9 mouse cellular contexts compared by ENCODE assay signal in genomic region chr17:80887749-80888119, GRCm38 (mm10). TPM values are rescaled to one million over a fixed set of nuclear protein-coding genes. Genes with fewer than 3 reads are reported as not detected.
DNase-seq lines count a peak whose midpoint lies in the region; ATAC-seq and TF ChIP-seq lines count a peak whose summit lies in the region.
"Had no signal": no experiment of that assay in that cellular context is flagged by ENCODE, and none has a peak within 500 bp of the region (broad histone marks: within the 10 kb centered on the region; RNA-seq: fewer than 3 reads in every experiment).

No protein-coding gene starts in this region.

- no peak overlapping the region for H3K9ac ChIP-seq in heart, postnatal 0 days (replicated peaks; ENCODE audit: low read depth, low read length)
- H3K9ac ChIP-seq in midbrain, embryonic 11.5 days (ENCODE audit: low read length): peak overlapping the region; percentile 24

- no peak for TF ChIP-seq EP300 in heart, postnatal 0 days (IDR thresholded peaks at IDR 0.05; ENCODE audit: low read depth)

- H3K4me3 ChIP-seq in forebrain, embryonic 10.5 days: peak overlapping the region; percentile 28
- H3K4me3 ChIP-seq in heart, postnatal 0 days (ENCODE audit: low read depth, low read length): no peak overlapping the region; the same call in 1 of the 2 replicates
- no peak overlapping the region for H3K4me3 ChIP-seq in midbrain, embryonic 11.5 days (ENCODE audit: low read depth, low read length)

- TF ChIP-seq CTCF in heart, postnatal 0 days (IDR thresholded peaks at IDR 0.05; ENCODE audit: low read depth): no peak

- H3K4me1 ChIP-seq in forebrain, embryonic 10.5 days: peaks cover 29% of the 10 kb centered on the region
- H3K4me1 ChIP-seq in heart, postnatal 0 days (ENCODE audit: control insufficient read depth, insufficient read depth): peaks cover 25% of the 10 kb centered on the region
- H3K4me1 ChIP-seq in midbrain, embryonic 11.5 days (ENCODE audit: control insufficient read depth, insufficient read depth, low read length): peaks cover 14% of the 10 kb centered on the region; the same call in 1 of the 2 replicates

- ATAC-seq in heart, postnatal 0 days (ENCODE audit: insufficient read depth, low read depth): peak; percentile 36; the same call in 1 of the 2 replicates
- ATAC-seq in midbrain, embryonic 11.5 days (ENCODE audit: low FRiP score): peak; percentile 60
- ATAC-seq in frontal cortex, adult (ENCODE audit: low TSS enrichment): no peak

- H3K36me3 ChIP-seq in forebrain, embryonic 10.5 days (replicated peaks): no peaks in the 10 kb centered on the region
- no peaks in the 10 kb centered on the region for H3K36me3 ChIP-seq in heart, postnatal 0 days (replicated peaks; ENCODE audit: control insufficient read depth, insufficient read depth, low read length)
- H3K36me3 ChIP-seq in midbrain, embryonic 11.5 days (ENCODE audit: control insufficient read depth, insufficient read depth, low read length): no peaks in the 10 kb centered on the region

- DNase-seq in embryo, embryonic 11 days: peak; percentile 39
- no peak for DNase-seq in forebrain, embryonic 10.5 days (ENCODE audit: extremely low spot score, low spot score)
- no peak for DNase-seq in heart, postnatal 0 days (ENCODE audit: low spot score)
- peak; percentile 88 for DNase-seq in midbrain, embryonic 11.5 days (ENCODE audit: low spot score, missing footprints)
- DNase-seq in layer of hippocampus, adult 11-12 months (ENCODE audit: low spot score): no peak
- DNase-seq in cerebellum, adult 9-10 months: no peak
- DNase-seq: kidney, adult 8-10 months had no signal

- H3K4me2 ChIP-seq in heart, postnatal 0 days (ENCODE audit: low read depth, low read length): peak overlapping the region; percentile 27
- peak overlapping the region; percentile 23 for H3K4me2 ChIP-seq in midbrain, embryonic 11.5 days

- no peaks in the 10 kb centered on the region for H3K27me3 ChIP-seq in forebrain, embryonic 10.5 days (ENCODE audit: poor library complexity, severe bottlenecking)
- H3K27me3 ChIP-seq in heart, postnatal 0 days (ENCODE audit: control insufficient read depth, insufficient read depth, low read length): no peaks in the 10 kb centered on the region
- H3K27me3 ChIP-seq in midbrain, embryonic 11.5 days (ENCODE audit: control insufficient read depth, insufficient read depth, low read length): no peaks in the 10 kb centered on the region

- WGBS in forebrain, embryonic 10.5 days: 21% methylated on average over 8 of the region's 8 CpGs
- WGBS in heart, postnatal 0 days: 26% methylated on average over 8 of the region's 8 CpGs
- 25% methylated on average over 8 of the region's 8 CpGs for WGBS in midbrain, embryonic 11.5 days

- H3K9me3 ChIP-seq in forebrain, embryonic 10.5 days: no peaks in the 10 kb centered on the region
- no peaks in the 10 kb centered on the region for H3K9me3 ChIP-seq in heart, postnatal 0 days (replicated peaks; ENCODE audit: control insufficient read depth, low read length)
- H3K9me3 ChIP-seq in midbrain, embryonic 11.5 days (ENCODE audit: control insufficient read depth, low read length): no peaks in the 10 kb centered on the region

- H3K27ac ChIP-seq in forebrain, embryonic 10.5 days: peak overlapping the region; percentile 75
- H3K27ac ChIP-seq in heart, postnatal 0 days (ENCODE audit: low read depth): peak overlapping the region; percentile 67
- peak overlapping the region; percentile 51 for H3K27ac ChIP-seq in midbrain, embryonic 11.5 days (ENCODE audit: low read depth, low read length)

RNA-seq across cellular contexts. Expression of gene Tmem178, which starts 56.7 kb away (rescaled TPM):
- 3.0 and 4.8 TPM in 2 replicates for polyA plus RNA-seq in forebrain, embryonic 10.5 days (2016; fragmentation: Nextera tagmentation; extraction: Ambion mirVana)
- 1.8 and 4.6 TPM in 2 replicates for total RNA-seq in heart, postnatal 0 days (2014; rRNA removed; ENCODE audit: low replicate concordance)
- 2.9 and 3.1 TPM in 2 replicates for polyA plus RNA-seq in heart, postnatal 0 days (2015; fragmentation: Nextera tagmentation; extraction: Ambion mirVana)
- polyA plus RNA-seq in midbrain, embryonic 11.5 days (2014; fragmentation: Nextera tagmentation; extraction: Ambion mirVana): 12.8 and 14.2 TPM in 2 replicates
- total RNA-seq: MEL had no signal

Comparison
In these comparisons a context has a peak if more than half of its experiments do, and no peak if none do; other contexts are left out.
1. DNase-seq: peak in embryo, embryonic 11 days (single experiment) and midbrain, embryonic 11.5 days (single experiment); none in forebrain, embryonic 10.5 days (single experiment), heart, postnatal 0 days (single experiment), layer of hippocampus, adult 11-12 months (single experiment) and cerebellum, adult 9-10 months (single experiment).
2. Peak in every context shown above with its lines, with median percentiles within 50 percentile points of each other: H3K27ac ChIP-seq.